Mouse (Mus musculus) heart, adult 2 months (tissue): Measurements from ENCODE around the gene Xpo5.
A peak's percentile ranks its signal among the peaks of the same experiment; 100 is the strongest.

ENCODE experiments used
- CTCF ChIP-seq: fragments of 200-600 bp; IDR thresholded peaks from 2 replicates; pipeline ENCODE4 v1.8.1; 2022; ENCODE audit warnings: antibody characterized with exemption, mild to moderate bottlenecking, moderate library complexity
- POLR2A ChIP-seq: fragments of 200-500 bp; IDR thresholded peaks from 2 replicates; pipeline ENCODE4 v1.6.1; 2011; ENCODE audit warnings: mild to moderate bottlenecking, low read depth, low read length, control low read depth; ENCODE audit not compliant: insufficient read depth

DNA sequence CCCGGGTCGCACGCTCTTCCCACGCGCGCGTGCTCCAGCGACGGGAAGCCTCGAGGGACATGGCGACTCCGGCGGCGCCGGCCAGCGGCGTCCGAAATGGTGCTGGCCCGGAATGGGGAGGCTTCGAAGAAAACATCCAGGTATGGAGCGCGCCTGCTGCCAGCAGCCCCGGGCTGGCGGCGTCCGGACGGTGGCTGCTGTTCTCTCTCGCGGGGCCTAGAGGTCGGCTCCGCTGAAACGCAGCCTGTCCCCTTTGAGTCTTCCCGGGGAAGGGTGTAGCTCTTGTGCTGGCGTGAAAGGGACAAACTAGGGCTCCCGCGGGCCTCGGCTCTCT, 45.6 kb downstream of the Xpo5 start:
- TF ChIP-seq CTCF (no peak), POLR2A (0 out of 2 replicates have a peak, but pooled peaks have one; percentile 46)
